Mouse (Mus musculus) MEL (cell line): ENCODE data around the gene Washc4. TPM values are rescaled to one million over a fixed set of nuclear protein-coding genes. Genes with fewer than 3 reads are reported as not detected.
"Not testable (repeated sequence)": the region's sequence is repeated elsewhere in the genome, so short reads cannot be mapped to it uniquely, and the experiment has no call there.

ENCODE experiments used
- DNase-seq: peaks from one replicate; pipeline ENCODE4 v3.0.0; 2011; ENCODE audit warnings: low read depth, low spot score
- H3K27ac ChIP-seq: 2 replicates; pipeline ENCODE4 v1.5.1; 2012; ENCODE audit warnings: low read depth, mild to moderate bottlenecking, control low read depth, low read length, moderate library complexity; ENCODE audit not compliant: control insufficient read depth
- H3K27me3 ChIP-seq, 2 experiments: fragments of 150-350 bp in 1 of 2; sonication (generic) in 1 of 2; 2 replicates each; pipeline ENCODE4 v1.6.1; 2012; ENCODE audit warnings: low read length in 2 of 2, mild to moderate bottlenecking in 2 of 2, improper control_type of control experiment in 1 of 2, moderate library complexity in 1 of 2; ENCODE audit not compliant: insufficient read depth in 2 of 2, control insufficient read depth in 1 of 2
- H3K36me3 ChIP-seq, 2 experiments: 2 replicates each; pipeline ENCODE4 v1.6.1; 2012 to 2014; ENCODE audit warnings: low read length in 2 of 2, improper control_type of control experiment in 1 of 2, inconsistent platforms in 1 of 2, mild to moderate bottlenecking in 1 of 2; ENCODE audit not compliant: insufficient read depth in 2 of 2, control insufficient read depth in 1 of 2
- H3K4me1 ChIP-seq, 2 experiments: fragments of 150-350 bp in 1 of 2; sonication (generic) in 1 of 2; 2 replicates each; pipeline ENCODE4 v1.6.1; 2012; ENCODE audit warnings: low read length in 2 of 2, improper control_type of control experiment in 1 of 2, mild to moderate bottlenecking in 1 of 2; ENCODE audit not compliant: insufficient read depth in 2 of 2, control insufficient read depth in 1 of 2
- H3K4me3 ChIP-seq, 2 experiments: fragments of 150-350 bp in 1 of 2; sonication (generic) in 1 of 2; 2 replicates each; pipeline ENCODE4 v1.5.1; 2012; ENCODE audit warnings: low read depth in 2 of 2, low read length in 2 of 2, mild to moderate bottlenecking in 2 of 2, moderate library complexity in 2 of 2, control low read depth in 1 of 2, improper control_type of control experiment in 1 of 2; ENCODE audit not compliant: control insufficient read depth in 1 of 2, insufficient read depth in 1 of 2
- H3K79me2 ChIP-seq: 2 replicates; pipeline ENCODE4 v1.6.1; 2012; ENCODE audit warnings: mild to moderate bottlenecking, low read length, moderate library complexity; ENCODE audit not compliant: control insufficient read depth, poor library complexity, insufficient read depth
- H3K9ac ChIP-seq: 2 replicates; pipeline ENCODE4 v1.6.1; 2012; ENCODE audit warnings: low read depth, mild to moderate bottlenecking, control low read depth, low read length, moderate library complexity; ENCODE audit not compliant: control insufficient read depth, poor library complexity, severe bottlenecking
- H3K9me3 ChIP-seq: fragments of 150-350 bp; sonication (generic); replicated peaks from 2 replicates; pipeline ENCODE4 v1.6.1; 2012; ENCODE audit warnings: mild to moderate bottlenecking, low read length, improper control_type of control experiment, moderate library complexity; ENCODE audit not compliant: insufficient read depth
- GATA1 ChIP-seq: IDR thresholded peaks from 2 replicates; pipeline ENCODE4 v1.6.1; 2011; ENCODE audit warnings: low read depth, low read length, improper control_type of control experiment
- HCFC1 ChIP-seq: IDR thresholded peaks from 2 replicates; pipeline ENCODE4 v1.6.1; 2012; ENCODE audit warnings: low read depth, mild to moderate bottlenecking, inconsistent platforms, low read length, improper control_type of control experiment, moderate library complexity
- JUND ChIP-seq: IDR thresholded peaks from 2 replicates; pipeline ENCODE4 v1.6.1; 2011; ENCODE audit warnings: low read depth, mild to moderate bottlenecking, improper control_type of control experiment, low read length
- MAX ChIP-seq: IDR thresholded peaks from 2 replicates; pipeline ENCODE4 v1.6.1; 2011; ENCODE audit warnings: low read length, improper control_type of control experiment
- MAZ ChIP-seq: IDR thresholded peaks from 2 replicates; pipeline ENCODE4 v1.6.1; 2012; ENCODE audit warnings: low read depth, mild to moderate bottlenecking, inconsistent platforms, low read length, improper control_type of control experiment
- MEF2A ChIP-seq: IDR thresholded peaks from 2 replicates; pipeline ENCODE4 v1.6.1; 2014; ENCODE audit warnings: low read depth, mild to moderate bottlenecking, inconsistent platforms, low read length, improper control_type of control experiment; ENCODE audit not compliant: poor library complexity, insufficient replicate concordance, severe bottlenecking; ENCODE audit errors: extremely low read depth
- MYB ChIP-seq: IDR thresholded peaks from 2 replicates; pipeline ENCODE4 v1.6.1; 2011; ENCODE audit warnings: mild to moderate bottlenecking, low read depth, low read length, improper control_type of control experiment
- MYC ChIP-seq: IDR thresholded peaks from 2 replicates; pipeline ENCODE4 v1.6.1; 2011; ENCODE audit warnings: low read depth, mild to moderate bottlenecking, low read length, improper control_type of control experiment, moderate library complexity
- POLR2AphosphoS5 ChIP-seq: IDR thresholded peaks from 2 replicates; pipeline ENCODE4 v1.6.1; 2012; ENCODE audit warnings: low read depth, borderline replicate concordance, mild to moderate bottlenecking, inconsistent platforms, low read length, moderate library complexity, mixed read lengths
- RAD21 ChIP-seq: IDR thresholded peaks from 2 replicates; pipeline ENCODE4 v1.6.1; 2011; ENCODE audit warnings: mild to moderate bottlenecking, low read depth, low read length, improper control_type of control experiment
- UBTF ChIP-seq: IDR thresholded peaks from 2 replicates; pipeline ENCODE4 v1.6.1; 2012; ENCODE audit warnings: low read depth, mild to moderate bottlenecking, inconsistent platforms, low read length, improper control_type of control experiment, moderate library complexity, borderline replicate concordance; ENCODE audit not compliant: insufficient read depth
- polyA plus RNA-seq, 2 experiments: library from polyadenylated mRNA; stranded (reverse) in 1 of 2; unstranded in 1 of 2; fragments of >175 nt in 1 of 2; fragments of >200 nt in 1 of 2; gene quantifications; 2 replicates each; pipeline versions ENCODE4 v1.2.1 to v1.2.4; 2012; ENCODE audit warnings: low replicate concordance in 2 of 2, low read depth in 1 of 2; ENCODE audit not compliant: insufficient read length in 2 of 2, insufficient read depth in 1 of 2, missing spikeins in 1 of 2
- total RNA-seq: library from RNA; depleted of rRNA; stranded (reverse); fragments of 300-350 nt; gene quantifications from 2 replicates; pipeline ENCODE4 v1.2.3, GENCODE M21; 2012

Washc4 gene
- total and polyA plus RNA-seq, 3 experiments, result 13.6 to 16.2 TPM; not detected in 1

DNA sequence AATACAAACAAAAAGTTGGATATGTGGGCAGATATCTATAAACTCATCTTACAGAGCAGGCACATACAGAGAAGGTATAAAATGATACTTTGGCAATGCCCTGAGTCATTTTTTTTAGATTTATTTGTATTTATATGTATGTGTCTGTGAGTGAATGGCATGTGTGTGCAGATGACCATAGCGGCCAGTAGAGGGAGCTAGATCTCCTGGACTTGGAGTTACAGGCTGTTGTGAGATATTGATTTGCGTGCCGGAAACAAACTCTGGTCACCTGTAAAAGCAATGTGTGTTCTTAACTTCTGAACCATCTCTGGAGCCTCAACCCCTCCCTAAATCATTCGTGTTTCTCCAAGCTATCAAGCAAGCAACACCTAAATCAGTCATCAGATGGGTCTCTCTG, 22.6 kb upstream of the Washc4 start (continued):
- no peak for TF ChIP-seq UBTF
- TF ChIP-seq, all 39 proteins: peak for 5

- TF ChIP-seq POLR2AphosphoS5, result peak; percentile 55; the same call in 1 of the 2 replicates
- not testable (repeated sequence) for H3K79me2 ChIP-seq, H3K36me3 ChIP-seq
Measured at GRCm38 (mm10) chr10:83524238-83524637, 19.3 kb upstream of the Washc4 start.

GRCm38 (mm10) chr10:83530384-83530967, 13.1 kb upstream of the Washc4 start:
- H3K4me1 ChIP-seq, result peaks cover 2 to 14% of the 10 kb centered on the region in 2 experiments; a peak in 3 of 4 replicates
- H3K4me3 ChIP-seq, result no peak overlapping the region
- no peaks in the 10 kb centered on the region for H3K79me2 ChIP-seq
- no peak for DNase-seq
- peaks cover 0 to 9% of the 10 kb centered on the region in 2 experiments; a peak in 2 of 4 replicates for H3K36me3 ChIP-seq
- no peak overlapping the region for H3K27ac ChIP-seq
- H3K9ac ChIP-seq, result no peak overlapping the region
- H3K27me3 ChIP-seq, result no peaks in the 10 kb centered on the region
- TF ChIP-seq MEF2A, result no peak
- no peak for TF ChIP-seq JUND
- TF ChIP-seq GATA1, result no peak
- no peak for TF ChIP-seq MYC
- TF ChIP-seq MAX, result no peak
- TF ChIP-seq HCFC1, result no peak
- no peak for TF ChIP-seq MYB
- no peak for TF ChIP-seq MAZ
- TF ChIP-seq RAD21, result no peak
- H3K9me3 ChIP-seq, result no peaks in the 10 kb centered on the region

More at GRCm38 (mm10) chr10:83524238-83524637, 19.3 kb upstream of the Washc4 start:
- not testable (repeated sequence) for H3K4me1 ChIP-seq, DNase-seq, H3K27me3 ChIP-seq, H3K9ac ChIP-seq, H3K27ac ChIP-seq, H3K4me3 ChIP-seq, H3K9me3 ChIP-seq
